Mouse (Mus musculus) olfactory bulb, adult 2 months (tissue): Measurements from ENCODE around the gene Tmem192. TPM values are rescaled to one million over a fixed set of nuclear protein-coding genes. Genes with fewer than 3 reads are reported as not detected.

ENCODE experiments used
- H3K27ac ChIP-seq: fragments of 200-500 bp; 2 replicates; pipeline ENCODE4 v1.5.1; 2012; ENCODE audit warnings: low read depth, low read length; ENCODE audit not compliant: insufficient read depth
- H3K4me1 ChIP-seq: fragments of 200-500 bp; 2 replicates; pipeline ENCODE4 v1.6.1; 2012; ENCODE audit warnings: low read length; ENCODE audit not compliant: control insufficient read depth, insufficient read depth
- H3K4me3 ChIP-seq: fragments of 200-500 bp; 2 replicates; pipeline ENCODE4 v1.5.1; 2012; ENCODE audit warnings: mild to moderate bottlenecking, low read depth, low read length, moderate library complexity; ENCODE audit not compliant: insufficient read depth
- CTCF ChIP-seq: fragments of 200-500 bp; IDR thresholded peaks from 2 replicates; pipeline ENCODE4 v1.5.1; 2012; ENCODE audit warnings: low read depth, mild to moderate bottlenecking, low read length, moderate library complexity; ENCODE audit not compliant: insufficient read depth
- POLR2A ChIP-seq: fragments of 200-500 bp; IDR thresholded peaks from 2 replicates; pipeline ENCODE4 v1.6.1; 2012; ENCODE audit warnings: mild to moderate bottlenecking, low read depth, low read length, moderate library complexity; ENCODE audit not compliant: insufficient read depth
- WGBS: fragments of 180-500 bp; shearing (Covaris S2); methylation state at CpG from one replicate; pipeline ENCODE4 v1.1.7; 2018; 5-methylcytosine and 5-hydroxymethylcytosine counted together
- polyA plus RNA-seq: library from polyadenylated mRNA; stranded (reverse); fragments of >200 nt; gene quantifications from 2 replicates; pipeline ENCODE4 v1.2.4, GENCODE M21; 2012; ENCODE audit warnings: low replicate concordance; ENCODE audit not compliant: missing spikeins, insufficient read depth, insufficient read length

Gene Tmem192
- not detected in 2 replicates for polyA plus RNA-seq

- Histone ChIP-seq H3K27ac (peak within 1 kb of the TSS; percentile 65), H3K4me3 (peak within 1 kb of the TSS; percentile 99), H3K4me1 (peaks cover 9% of the 10 kb centered on the region)
- no peak for TF ChIP-seq CTCF
- 0 out of 2 replicates have a peak, but pooled peaks have one; percentile 23 for TF ChIP-seq POLR2A
- WGBS, result under 1% methylated on average over 73 of the region's 73 CpGs
Observed at GRCm38 (mm10) chr8:64946820-64947697, at the start of gene Tmem192. TSS of gene Tmem192 (plus strand) at chr8:64947185.

- no peak overlapping the region for H3K4me3 ChIP-seq
- TF ChIP-seq POLR2A (no peak), CTCF (no peak)
- no peak overlapping the region for H3K27ac ChIP-seq
- no peaks in the 10 kb centered on the region for H3K4me1 ChIP-seq
- WGBS, result 50% methylated on average over 4 of the region's 4 CpGs
Observed at GRCm38 (mm10) chr8:64898710-64899109, 48.3 kb upstream of the Tmem192 start.

- no peak overlapping the region for H3K4me3 ChIP-seq
- no peak overlapping the region for H3K27ac ChIP-seq
- no peak for TF ChIP-seq POLR2A
- no peak for TF ChIP-seq CTCF
- WGBS, result 98% methylated on average over 3 of the region's 3 CpGs
- H3K4me1 ChIP-seq, result no peaks in the 10 kb centered on the region
Observed at GRCm38 (mm10) chr8:64900645-64901044, 46.3 kb upstream of the Tmem192 start.

- TF ChIP-seq POLR2A (no peak), CTCF (no peak)
- Histone ChIP-seq H3K27ac (no peak overlapping the region), H3K4me3 (no peak overlapping the region), H3K4me1 (no peaks in the 10 kb centered on the region)
- 69% methylated on average over 7 of the region's 7 CpGs for WGBS
Observed at GRCm38 (mm10) chr8:64901527-64902156, 45.3 kb upstream of the Tmem192 start.

- Histone ChIP-seq H3K27ac (no peak overlapping the region), H3K4me1 (no peaks in the 10 kb centered on the region), H3K4me3 (no peak overlapping the region)
- WGBS, result 71% methylated on average over 12 of the region's 12 CpGs
- TF ChIP-seq POLR2A, result no peak
- no peak for TF ChIP-seq CTCF
Observed at GRCm38 (mm10) chr8:64902191-64902590, 44.8 kb upstream of the Tmem192 start.

GRCm38 (mm10) chr8:64903778-64904177 lies 43.2 kb upstream of the Tmem192 start:
- 30% methylated on average over 3 of the region's 3 CpGs for whole genome bisulfite sequencing
- no peaks in the 10 kb centered on the region for H3K4me1 ChIP-seq
- H3K4me3 ChIP-seq, result no peak overlapping the region
- H3K27ac ChIP-seq, result no peak overlapping the region
- TF ChIP-seq POLR2A (no peak), CTCF (no peak)

- no peak for TF ChIP-seq POLR2A
- TF ChIP-seq CTCF, result no peak
- Histone ChIP-seq H3K4me1 (no peaks in the 10 kb centered on the region), H3K4me3 (no peak overlapping the region), H3K27ac (no peak overlapping the region)
- 92% methylated on average over 2 of the region's 2 CpGs for WGBS
Observed at GRCm38 (mm10) chr8:64910026-64910425, 37.0 kb upstream of the Tmem192 start.

- TF ChIP-seq POLR2A (no peak), CTCF (no peak)
- Histone ChIP-seq H3K27ac (no peak overlapping the region), H3K4me3 (no peak overlapping the region), H3K4me1 (no peaks in the 10 kb centered on the region)
- 65% methylated on average over 5 of the region's 5 CpGs for WGBS
Observed at GRCm38 (mm10) chr8:64916793-64917192, 30.2 kb upstream of the Tmem192 start.

- TF ChIP-seq POLR2A, result no peak
- no peak for TF ChIP-seq CTCF
- 80% methylated on average over 3 of the region's 3 CpGs for WGBS
- Histone ChIP-seq H3K4me1 (no peaks in the 10 kb centered on the region), H3K4me3 (no peak overlapping the region), H3K27ac (no peak overlapping the region)
Observed at GRCm38 (mm10) chr8:64923329-64923728, 23.7 kb upstream of the Tmem192 start.
